Mouse (Mus musculus): Measurements from ENCODE around the gene Add3. TPM values are rescaled to one million over a fixed set of nuclear protein-coding genes. Genes with fewer than 3 reads are reported as not detected.

The Add3 gene
- total RNA-seq, 2 experiments from 2014 or later: 10.1 to 26.4 TPM

DNA sequence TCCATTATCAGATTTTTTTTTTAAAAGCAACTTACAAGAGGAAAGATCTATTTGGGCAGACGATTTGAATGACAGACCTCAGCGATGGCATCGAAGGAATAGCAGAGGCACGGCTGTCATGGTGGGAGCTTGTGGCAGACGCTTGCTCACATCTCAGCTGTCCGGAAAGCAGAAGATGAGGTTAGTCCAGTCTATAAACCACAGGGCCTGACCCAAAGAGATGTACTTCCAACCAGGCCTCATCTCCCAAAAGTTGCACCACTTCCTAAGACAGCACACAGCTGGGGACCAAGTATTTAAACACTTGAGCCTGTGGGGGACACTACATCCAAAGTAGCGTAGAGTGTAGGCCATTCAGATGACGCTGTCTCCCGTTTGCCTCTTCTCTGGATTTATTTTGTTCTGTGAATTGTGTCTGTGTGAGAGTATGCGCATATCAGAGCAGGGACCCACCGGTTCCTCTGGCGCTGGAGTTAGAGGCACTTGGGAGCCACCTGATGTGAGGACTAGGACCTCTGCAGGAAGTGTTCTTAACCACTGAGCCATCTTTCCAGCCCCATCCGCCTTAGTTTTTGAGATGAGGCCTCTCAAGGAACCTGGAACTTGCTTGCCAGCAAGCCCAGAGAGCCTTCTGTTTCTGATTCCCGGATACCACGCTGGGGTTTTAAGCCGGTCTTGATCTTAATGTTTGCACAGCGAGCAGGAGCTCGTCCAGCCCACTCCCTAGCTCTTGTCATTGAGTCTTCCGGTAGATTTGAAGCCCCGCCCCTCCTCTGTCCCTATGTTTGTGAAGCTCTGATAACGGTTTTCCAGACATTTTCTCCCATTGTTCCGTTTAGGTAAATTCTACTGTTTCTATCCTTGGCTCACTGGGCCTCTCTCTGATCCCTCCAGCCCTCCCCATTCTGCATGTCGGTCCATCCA, 156.3 kb downstream of the Add3 start:
- ATAC-seq (replicated peaks; ENCODE audit: low FRiP score, poor library complexity, severe bottlenecking): no peak

Other genes starting within 250 kb of the Add3 start
- 36.4 and 45.7 TPM in 2 replicates for gene Xpnpep1, start 100.2 kb upstream of the Add3 start, total RNA-seq (2015; ENCODE audit: low replicate concordance)
- 27.3 and 49.2 TPM in 2 replicates for gene Xpnpep1, start 100.2 kb upstream of the Add3 start, total RNA-seq (2017; ENCODE audit: low replicate concordance)
- gene Mxi1, start 170.1 kb downstream of the Add3 start, total RNA-seq (2015; ENCODE audit: low replicate concordance): 92.3 and 96.0 TPM in 2 replicates
- 167 and 196 TPM in 2 replicates for gene Mxi1, start 170.1 kb downstream of the Add3 start, total RNA-seq (2017; ENCODE audit: low replicate concordance)
- gene Gm10197, start 231.3 kb downstream of the Add3 start, total RNA-seq (2015; ENCODE audit: low replicate concordance): not detected in 2 replicates
- not detected in 2 replicates for gene Gm10197, start 231.3 kb downstream of the Add3 start, total RNA-seq (2017; ENCODE audit: low replicate concordance)